Mouse (Mus musculus) left cerebral cortex, adult 9 months (tissue): ENCODE data around the gene Hist1h4f.
"Not testable (repeated sequence)": the region's sequence is repeated elsewhere in the genome, so short reads cannot be mapped to it uniquely, and the experiment has no call there.

ENCODE experiments used
- DNase-seq, 2 experiments: peaks; one replicate each; pipeline ENCODE4 v3.0.0; 2022; ENCODE audit warnings: low spot score in 2 of 2

Gene Hist1h4f

GRCm38 (mm10) chr13:23554925-23555838 is 3.7 kb upstream of the Hist1h4f start:
- peak; percentile 62 to 82 for DNase-seq

- no peak for DNase-seq
Observed at GRCm38 (mm10) chr13:23554393-23554792, 2.9 kb upstream of the Hist1h4f start.

- DNase-seq, result no peak
Observed at GRCm38 (mm10) chr13:23552962-23553361, 1.5 kb upstream of the Hist1h4f start, which contains the start of gene Hist1h1d. Hist1h1d (plus strand) TSS chr13:23553262.

GRCm38 (mm10) chr13:23551931-23552914 is 775 bp upstream of the Hist1h4f start:
- no peak for DNase-seq

- no peak for DNase-seq
Observed at GRCm38 (mm10) chr13:23550761-23551145, 695 bp downstream of the Hist1h4f start.

- no peak for DNase-seq
Observed at GRCm38 (mm10) chr13:23546694-23547093, 4.8 kb downstream of the Hist1h4f start.

GRCm38 (mm10) chr13:23544787-23545120 is 6.7 kb downstream of the Hist1h4f start:
- not testable (repeated sequence) for DNase-seq

GRCm38 (mm10) chr13:23543965-23544786 is 7.3 kb downstream of the Hist1h4f start, which contains the start of gene Hist1h3f:
Hist1h3f (plus strand) TSS chr13:23544052.
- DNase-seq, result peak; percentile 88 to 91

- DNase-seq, result peak; percentile 82 to 86
Observed at GRCm38 (mm10) chr13:23542999-23543607, 8.3 kb downstream of the Hist1h4f start, which contains the start of gene Hist1h2bh. Hist1h2bh (minus strand) TSS chr13:23543392.

- not testable (repeated sequence) for DNase-seq
Observed at GRCm38 (mm10) chr13:23542225-23542980, 9.0 kb downstream of the Hist1h4f start.

- DNase-seq, result no peak
Observed at GRCm38 (mm10) chr13:23541497-23541896, 10.0 kb downstream of the Hist1h4f start.

- DNase-seq, result not testable (repeated sequence)
Observed at GRCm38 (mm10) chr13:23539821-23540220, 11.6 kb downstream of the Hist1h4f start.

GRCm38 (mm10) chr13:23538249-23538648 is 13.2 kb downstream of the Hist1h4f start:
- no peak for DNase-seq

- DNase-seq, result no peak
Observed at GRCm38 (mm10) chr13:23537006-23537710, 14.3 kb downstream of the Hist1h4f start.

- DNase-seq, result no peak
Observed at GRCm38 (mm10) chr13:23536076-23536822, 15.2 kb downstream of the Hist1h4f start.

GRCm38 (mm10) chr13:23535137-23536075 is 16.0 kb downstream of the Hist1h4f start, which contains the start of gene Hist1h3g:
Hist1h3g (plus strand) TSS chr13:23535422.
- peak; percentile 88 to 94 for DNase-seq
